Mouse (Mus musculus) retina, postnatal 1 day (tissue): ENCODE data around the gene Znrd1as.
A peak's percentile ranks its signal among the peaks of the same experiment; 100 is the strongest.

Experiments
- DNase-seq: peaks from one replicate; pipeline ENCODE4 v3.0.0-alpha.2; 2012

Gene Znrd1as

DNA sequence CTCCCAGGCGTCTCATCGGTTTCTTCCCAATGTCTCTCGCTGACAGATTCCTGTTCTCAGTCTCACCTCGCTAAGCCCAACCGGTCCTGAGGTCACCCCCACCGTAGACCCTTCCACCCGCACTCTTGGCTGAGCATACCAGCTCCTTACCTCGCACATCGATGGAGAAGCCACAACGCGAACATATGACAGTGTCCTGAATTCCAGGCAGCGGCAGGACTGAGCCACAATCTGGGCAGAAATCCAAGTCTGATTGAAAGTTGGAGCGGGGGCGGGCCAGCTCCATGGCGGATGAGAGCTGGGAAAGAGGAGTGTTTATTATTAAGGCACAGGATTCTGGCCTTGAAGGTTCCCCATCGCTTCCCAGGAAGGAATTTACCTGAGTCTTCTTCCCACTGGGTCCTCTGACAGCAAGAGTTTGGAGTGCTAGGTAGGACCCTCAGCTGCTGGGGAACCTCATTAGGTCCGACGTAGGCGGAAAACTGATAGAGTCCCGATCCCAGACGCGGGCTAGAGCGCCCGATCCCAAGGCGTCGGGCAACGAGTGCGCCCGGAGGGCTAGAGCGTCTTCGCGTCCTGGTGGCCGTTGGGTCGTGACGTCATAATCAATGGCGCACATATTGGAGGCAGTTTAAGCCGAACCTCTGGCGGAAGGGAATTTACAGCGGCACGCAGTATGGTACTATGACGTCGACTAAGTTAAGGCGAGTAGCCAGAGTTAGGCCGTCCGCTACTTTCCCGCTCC, at the start of gene Znrd1as, which contains the start of gene Znrd1:
Gene Znrd1as (plus strand): TSS at position 594 of the 745 bp plus-strand sequence.
Gene Znrd1 (minus strand): TSS at position 561 of the 745 bp plus-strand sequence.
- peak; percentile 99 for DNase-seq

- no peak for DNase-seq
Observed at GRCm38 (mm10) chr17:36909802-36910201, 48.6 kb upstream of the Znrd1as start.

GRCm38 (mm10) chr17:36912031-36912430, 46.4 kb upstream of the Znrd1as start:
- no peak for DNase-seq

DNA sequence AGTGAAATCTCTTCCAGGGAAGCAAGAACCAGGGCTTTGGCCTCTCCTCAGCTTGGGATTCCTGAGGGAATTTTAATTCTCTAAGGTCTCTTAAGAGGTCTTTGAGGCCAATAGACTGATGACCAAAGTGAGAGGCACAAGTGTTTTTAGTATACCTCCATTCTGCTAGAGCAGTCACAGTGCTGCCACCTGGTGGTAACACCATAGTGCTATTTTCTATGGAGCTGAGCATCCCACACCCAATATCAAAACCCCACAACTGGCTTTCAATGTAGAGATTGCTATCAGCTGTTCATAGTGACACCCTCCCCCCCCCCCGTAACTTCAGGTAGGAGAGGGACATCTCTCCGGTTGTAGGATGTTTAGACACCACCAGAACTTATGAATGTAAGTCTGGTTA, 44.3 kb upstream of the Znrd1as start:
- DNase-seq, result peak; percentile 75

- DNase-seq, result peak; percentile 68
Observed at GRCm38 (mm10) chr17:36915076-36915475, 43.3 kb upstream of the Znrd1as start.

- DNase-seq, result no peak
Observed at GRCm38 (mm10) chr17:36920239-36920638, 38.2 kb upstream of the Znrd1as start.

DNA sequence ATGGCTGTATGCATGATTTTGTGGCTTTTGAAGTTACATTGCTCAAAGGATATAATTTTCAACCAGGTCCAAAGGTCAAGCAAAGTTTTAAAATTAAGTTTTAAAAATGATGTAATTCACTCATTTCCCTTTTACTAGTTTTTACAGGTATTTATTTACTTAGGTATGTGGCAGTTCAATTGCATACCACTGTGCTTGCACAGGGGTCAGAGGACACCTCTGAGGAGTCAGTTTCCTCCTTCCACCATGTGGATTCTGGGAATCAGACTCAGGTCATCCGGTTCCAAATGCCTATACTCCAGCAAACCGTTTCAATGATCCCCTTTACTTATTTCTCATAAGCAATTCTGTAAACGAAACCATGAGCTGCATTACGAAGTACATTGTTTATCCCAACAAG, 35.7 kb upstream of the Znrd1as start:
- DNase-seq, result no peak

DNA sequence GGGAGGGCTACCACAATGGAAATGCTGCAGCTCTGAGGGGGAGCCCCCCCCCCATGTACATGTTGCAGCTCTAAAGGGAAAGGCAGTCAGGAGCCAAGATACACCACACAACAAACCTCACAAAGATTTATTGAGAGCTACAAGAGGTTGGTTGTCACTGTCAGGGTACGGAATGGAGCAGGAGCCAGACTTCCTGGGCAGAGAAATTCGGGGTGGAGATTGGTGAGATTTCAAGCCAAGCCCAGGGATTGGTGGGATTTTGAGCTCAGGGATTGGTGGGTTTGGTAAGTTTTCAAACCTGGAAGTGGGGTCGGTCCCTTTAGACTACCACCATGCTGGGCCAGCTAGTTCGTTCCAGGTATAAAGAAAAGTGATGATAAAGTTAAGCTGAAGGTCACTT, 34.9 kb upstream of the Znrd1as start:
- no peak for DNase-seq

GRCm38 (mm10) chr17:36927496-36928120, 30.8 kb upstream of the Znrd1as start:
- no peak for DNase-seq

DNA sequence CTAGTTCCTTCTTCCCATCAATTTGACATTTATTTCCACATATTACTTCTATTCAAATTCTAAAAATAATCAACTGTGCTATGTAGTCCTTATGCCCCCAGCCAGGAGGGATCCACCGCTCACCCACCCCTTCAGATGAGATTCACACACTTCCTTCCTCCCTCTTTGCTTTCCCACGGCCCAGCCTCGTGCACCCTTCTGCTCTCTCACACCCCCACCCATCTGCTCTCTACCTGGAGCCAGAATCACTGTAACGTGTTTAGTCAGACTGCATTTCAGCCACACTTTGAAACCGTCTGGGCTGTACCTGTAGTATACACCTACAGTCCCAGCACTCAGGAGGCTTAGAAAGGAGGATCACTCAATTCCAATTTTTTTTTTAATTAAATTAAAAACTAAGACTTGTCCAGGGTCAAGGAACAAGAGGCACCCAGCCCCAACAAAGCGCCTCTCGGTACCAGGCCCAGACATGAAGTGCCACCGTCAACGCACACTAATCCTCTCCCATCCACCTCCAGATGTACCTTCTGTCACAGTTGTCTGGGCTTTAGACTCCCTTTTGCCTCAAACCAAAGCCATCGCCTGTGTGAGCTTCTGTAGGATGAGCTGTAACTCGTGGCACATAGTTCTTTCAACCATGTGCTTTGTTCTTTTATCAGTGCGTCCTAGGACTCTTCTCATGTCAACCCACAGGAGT, 29.0 kb upstream of the Znrd1as start:
- DNase-seq, result no peak

DNA sequence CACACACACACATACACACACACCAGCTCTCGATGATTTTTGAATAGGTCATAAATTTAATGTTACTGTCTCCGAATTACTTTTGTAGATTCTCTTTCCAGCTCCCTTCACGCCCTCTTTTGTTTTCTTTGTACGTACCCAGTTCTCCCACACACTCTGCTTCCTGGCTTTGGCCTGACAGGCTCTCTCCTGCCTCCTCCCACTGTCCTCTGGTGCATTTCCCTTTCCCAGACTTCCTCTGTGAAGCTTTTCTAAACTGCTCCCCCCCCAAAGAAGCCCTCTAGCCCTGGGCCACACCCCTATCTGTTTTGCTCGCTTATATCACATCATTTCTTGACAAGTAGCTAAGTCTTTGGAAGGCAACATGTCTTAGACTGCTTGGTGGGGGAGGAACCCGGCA, 28.2 kb upstream of the Znrd1as start:
- DNase-seq, result no peak

DNA sequence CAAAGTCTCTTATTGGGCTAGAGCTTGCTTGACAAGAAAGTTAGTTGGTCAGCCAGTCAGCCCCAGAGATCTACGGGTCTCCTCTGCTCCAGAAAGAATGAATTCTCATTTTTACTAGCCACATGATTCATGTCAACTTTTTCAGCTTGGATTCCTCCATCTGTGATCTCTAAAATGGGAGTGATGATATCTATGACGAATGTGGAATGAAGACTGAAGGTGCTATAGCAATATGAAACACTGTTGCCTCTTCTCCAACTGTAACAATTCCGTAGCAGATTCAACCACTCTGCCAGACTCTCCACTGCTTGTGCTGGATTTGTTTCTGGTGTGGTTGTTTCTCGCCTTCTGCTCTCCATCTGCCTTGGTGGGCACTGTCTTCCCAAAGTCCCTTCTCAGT, 27.3 kb upstream of the Znrd1as start:
- no peak for DNase-seq

DNA sequence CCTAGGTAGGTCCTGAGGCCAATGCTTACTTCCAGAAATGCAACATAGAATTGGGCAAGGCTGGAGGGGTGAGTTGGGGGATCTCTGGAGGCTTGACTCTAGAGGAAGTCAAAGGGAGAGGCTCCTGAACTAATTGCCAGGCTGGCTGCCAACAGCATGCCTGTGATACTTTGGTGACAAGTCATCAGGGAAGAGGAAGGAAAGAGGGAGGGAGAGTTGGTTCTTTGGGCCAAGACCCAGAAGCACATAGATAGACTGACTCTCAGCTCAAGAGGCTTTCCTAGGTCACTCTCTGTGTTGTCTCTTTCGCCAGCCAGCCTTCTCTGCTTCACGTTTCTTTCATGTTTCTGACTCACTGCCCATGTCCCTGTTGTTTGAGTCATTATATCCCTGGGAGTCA, 26.6 kb upstream of the Znrd1as start:
- DNase-seq, result no peak

- no peak for DNase-seq
Observed at GRCm38 (mm10) chr17:36938056-36938455, 20.3 kb upstream of the Znrd1as start.

- no peak for DNase-seq
Observed at GRCm38 (mm10) chr17:36942391-36942790, 16.0 kb upstream of the Znrd1as start.

DNA sequence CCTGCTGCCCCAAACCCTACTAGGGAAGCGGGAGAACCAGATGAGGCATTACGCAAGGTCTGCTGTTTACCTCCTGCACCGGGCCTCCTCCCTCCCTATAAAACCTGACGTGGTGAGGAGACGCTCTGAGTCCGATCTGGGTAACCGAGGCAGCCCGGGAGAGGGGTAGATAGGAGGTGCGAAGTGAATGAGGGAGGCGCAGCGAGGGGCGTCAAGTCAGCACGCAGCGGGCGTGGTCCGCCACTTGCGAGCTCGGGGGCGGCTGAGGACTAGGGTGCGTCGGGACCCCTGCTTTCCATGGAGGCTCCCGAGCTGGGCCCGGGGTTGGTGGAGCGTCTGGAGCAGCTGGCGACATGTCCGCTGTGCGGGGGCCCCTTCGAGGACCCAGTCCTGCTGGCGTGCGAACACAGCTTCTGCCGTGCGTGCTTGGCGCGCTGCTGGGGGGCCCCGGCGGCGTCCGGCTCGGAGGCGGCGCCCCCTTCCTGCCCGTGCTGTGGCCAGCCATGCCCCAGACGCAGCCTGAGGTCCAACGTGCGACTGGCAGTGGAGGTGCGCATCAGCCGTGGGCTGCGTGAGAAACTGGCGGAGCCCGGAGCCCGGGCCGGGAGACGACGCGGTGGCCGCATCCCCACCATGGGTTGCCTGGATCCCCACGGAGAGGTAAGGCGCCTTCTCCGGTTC, 15.5 kb upstream of the Znrd1as start, which contains the start of gene Rnf39:
Gene Rnf39 (plus strand): TSS at position 128 of the 681 bp plus-strand sequence.
- peak; percentile 25 for DNase-seq

DNA sequence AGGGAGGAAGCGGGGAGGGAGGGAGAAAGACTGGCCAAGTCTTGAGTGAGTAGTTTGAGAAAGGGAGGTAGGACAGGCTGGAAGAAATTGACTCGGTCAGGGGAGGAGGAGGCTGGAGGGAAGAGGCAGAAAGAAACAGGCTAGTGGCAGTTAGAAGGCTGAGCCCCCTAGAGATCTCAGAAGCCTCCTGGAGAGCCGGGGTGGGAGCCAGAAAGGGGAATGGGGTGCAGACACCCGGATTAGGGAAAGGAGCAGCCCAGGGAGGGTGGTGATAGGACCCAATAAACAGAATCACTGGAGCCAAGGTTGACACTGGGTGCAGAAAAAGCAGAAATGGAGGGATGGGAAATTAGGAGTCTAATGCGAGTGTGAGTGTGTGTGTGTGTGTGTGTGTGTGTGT, 14.7 kb upstream of the Znrd1as start:
- DNase-seq, result no peak

DNA sequence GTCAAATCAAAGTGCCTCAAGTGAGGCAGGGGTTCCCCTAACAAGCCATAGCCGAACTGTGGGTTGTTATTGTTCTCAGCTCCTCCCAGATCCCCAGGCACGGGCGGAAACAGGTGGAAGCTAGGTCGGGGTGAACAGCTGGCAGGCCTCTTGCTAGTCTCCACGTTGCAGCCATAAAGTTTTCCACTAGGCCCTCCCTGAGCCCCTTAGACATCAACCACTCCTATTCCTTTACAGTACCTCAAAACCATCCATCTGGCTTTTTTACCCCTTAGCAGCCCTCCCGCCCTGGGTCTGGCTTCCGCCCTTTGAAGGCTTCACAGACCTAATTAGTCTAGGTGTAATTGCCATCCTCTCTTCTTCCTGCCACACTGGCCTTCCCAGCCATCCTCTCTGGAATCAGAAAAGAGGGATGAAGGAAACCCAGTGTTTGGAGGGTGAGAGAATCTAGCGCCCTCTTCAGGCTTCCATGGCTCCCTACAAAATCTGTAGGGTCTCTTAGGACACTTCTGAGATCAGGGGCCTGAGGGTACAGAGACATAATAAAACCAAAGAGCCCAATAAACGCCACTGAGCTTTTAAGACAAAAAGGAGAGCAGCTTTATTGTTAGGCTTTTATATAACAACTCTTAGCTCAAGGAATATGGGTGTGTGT, 14.1 kb upstream of the Znrd1as start:
- peak; percentile 39 for DNase-seq

GRCm38 (mm10) chr17:36947051-36947819, 11.2 kb upstream of the Znrd1as start:
- peak; percentile 82 for DNase-seq

GRCm38 (mm10) chr17:36948286-36948685, 10.1 kb upstream of the Znrd1as start:
- no peak for DNase-seq

DNA sequence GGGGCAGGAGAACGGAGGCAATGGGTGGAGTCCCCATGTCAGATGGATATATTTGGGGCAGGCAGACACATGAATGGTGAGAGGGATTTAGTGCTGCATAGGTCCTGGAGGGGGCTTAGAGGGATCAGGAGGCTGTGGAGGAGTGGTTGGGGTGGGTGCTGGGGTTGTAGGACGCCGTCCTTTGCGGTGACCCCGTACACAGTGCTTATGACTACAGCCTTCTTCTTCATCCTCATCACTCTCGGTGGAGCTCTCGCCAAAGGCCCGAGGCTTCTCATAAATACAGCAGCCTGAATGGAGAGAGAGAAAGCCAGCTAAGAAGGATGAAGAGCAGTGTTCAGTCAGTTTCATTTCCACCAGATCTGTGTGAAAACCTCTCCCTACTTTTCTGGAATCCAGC, 9.1 kb upstream of the Znrd1as start:
- DNase-seq, result no peak
